Mouse (Mus musculus): ENCODE results near the gene Serpina10.
A peak's percentile ranks its signal among the peaks of the same experiment; 100 is the strongest.
"Not testable (repeated sequence)": the region's sequence is repeated elsewhere in the genome, so short reads cannot be mapped to it uniquely, and the experiment has no call there.

Serpina10 gene

DNA sequence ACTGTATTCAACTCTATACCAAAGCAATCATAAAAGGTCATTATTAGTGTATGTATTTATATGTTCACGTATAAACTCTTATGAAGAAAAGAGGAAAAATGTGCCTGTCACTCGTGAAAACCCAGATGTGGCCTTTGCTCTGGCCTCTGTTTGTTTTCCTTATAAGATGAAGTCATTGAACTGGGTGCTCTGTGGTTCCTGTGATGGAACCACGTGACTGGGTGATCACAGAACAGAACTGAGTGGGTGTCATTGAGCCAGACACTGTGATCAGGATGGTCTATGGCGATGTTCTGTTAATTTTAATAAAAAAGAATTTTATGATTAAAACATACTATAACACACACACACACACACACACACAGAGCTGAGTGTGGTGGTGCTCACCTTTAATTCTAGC, 15.5 kb downstream of the Serpina10 start:
- peak; percentile 13 for DNase-seq (ENCODE audit: extremely low read depth, low read depth)

DNA sequence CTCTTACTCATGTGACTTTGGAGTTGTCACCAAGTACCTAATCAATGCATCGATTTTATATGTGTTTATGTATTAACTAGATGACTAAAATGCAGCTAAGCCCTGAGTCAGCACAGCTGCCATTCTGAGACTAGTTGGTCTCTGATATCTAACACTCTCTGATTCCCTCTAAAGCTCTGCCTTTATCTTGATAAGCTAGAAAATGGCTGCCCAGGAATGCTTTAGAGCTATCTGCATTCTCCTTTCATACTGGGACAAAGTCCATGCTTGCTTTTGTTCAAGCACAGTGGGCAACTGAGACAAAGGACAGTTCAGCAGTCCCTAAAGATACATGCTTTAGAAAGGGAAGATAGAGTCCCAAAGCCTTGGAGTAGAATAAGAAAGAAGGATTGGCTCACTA, 16.1 kb downstream of the Serpina10 start:
- no peak for DNase-seq (ENCODE audit: extremely low read depth, low read depth)

DNA sequence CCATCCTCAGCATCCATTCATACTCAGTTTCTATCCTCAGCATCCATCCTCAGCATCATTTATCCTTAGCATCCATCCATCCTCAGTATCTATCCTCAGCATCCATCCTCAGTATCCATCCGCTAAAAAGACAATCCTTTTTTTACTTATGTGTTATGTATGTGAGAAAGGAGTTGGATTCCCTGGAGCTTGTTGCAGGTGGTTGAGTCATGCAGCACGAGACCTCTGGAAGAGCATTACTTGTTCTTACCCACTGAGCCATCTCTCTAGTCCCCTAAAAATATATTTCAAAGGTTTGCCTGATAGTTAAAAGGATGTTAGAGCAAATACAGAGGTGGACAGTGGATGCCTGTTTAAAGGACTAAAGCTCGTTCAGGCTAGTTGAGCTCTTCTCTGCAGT, 29.4 kb downstream of the Serpina10 start:
- no peak for DNase-seq (ENCODE audit: extremely low read depth, low read depth)

DNA sequence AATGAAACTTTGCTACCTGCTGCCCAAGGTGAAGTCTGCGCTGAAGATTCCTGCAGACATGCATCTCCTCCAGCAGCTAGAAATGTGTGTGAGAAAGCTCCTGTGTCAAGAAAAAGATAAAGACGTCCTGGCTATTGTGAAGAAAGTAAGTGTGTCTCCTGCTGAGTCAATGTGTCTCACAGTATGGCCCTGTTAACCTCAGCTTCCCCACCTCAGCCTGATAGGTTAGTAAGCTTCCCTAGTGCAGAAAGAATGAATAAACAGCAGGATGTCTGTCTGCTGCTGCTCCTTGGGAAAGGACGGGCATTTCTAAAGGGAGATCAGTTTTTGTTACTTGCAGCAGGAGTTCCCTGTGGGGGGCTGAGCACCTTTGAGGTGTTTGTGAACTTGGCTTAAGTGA, 30.9 kb downstream of the Serpina10 start:
- DNase-seq (ENCODE audit: extremely low read depth, low read depth), result no peak

DNA sequence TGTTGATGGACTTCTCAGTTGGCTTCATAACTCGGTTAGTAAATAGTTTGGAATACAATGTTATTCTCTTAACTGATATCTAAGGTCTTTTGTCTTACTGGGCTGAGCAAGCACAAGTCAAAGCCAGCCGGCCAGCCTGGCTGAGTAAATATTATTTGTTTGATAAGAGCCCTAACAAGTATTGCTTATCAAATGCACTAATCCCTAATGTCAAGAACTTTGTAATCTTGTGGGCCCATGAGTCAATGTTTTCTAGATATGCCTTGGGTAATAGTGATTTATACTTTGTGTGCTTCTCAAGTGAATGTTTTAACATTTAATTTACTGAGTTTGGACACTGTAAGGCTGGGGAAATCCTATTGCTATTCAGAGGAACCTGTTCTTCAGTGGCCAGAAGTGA, 32.8 kb downstream of the Serpina10 start:
- no peak for DNase-seq (ENCODE audit: extremely low read depth, low read depth)

DNA sequence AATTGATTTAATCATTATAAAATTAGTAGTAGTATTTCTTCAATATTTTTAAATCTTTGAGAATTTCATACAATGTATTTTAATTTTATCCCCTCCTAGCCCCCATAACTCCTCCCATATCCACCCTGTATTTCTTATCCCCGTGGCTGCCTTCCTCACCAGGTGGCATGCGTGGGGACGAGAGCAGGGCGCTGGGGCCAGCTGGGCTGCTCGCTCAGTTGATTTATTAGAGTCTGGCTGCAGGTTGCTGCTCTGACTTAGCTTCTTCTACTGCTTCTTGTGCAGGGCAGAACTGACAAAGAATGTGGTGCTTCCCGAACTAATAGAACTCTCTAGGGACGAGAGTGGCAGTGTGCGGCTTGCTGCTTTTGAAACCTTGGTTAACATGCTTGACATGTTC, 47.5 kb downstream of the Serpina10 start:
- no peak for DNase-seq (ENCODE audit: extremely low read depth, low read depth)

DNA sequence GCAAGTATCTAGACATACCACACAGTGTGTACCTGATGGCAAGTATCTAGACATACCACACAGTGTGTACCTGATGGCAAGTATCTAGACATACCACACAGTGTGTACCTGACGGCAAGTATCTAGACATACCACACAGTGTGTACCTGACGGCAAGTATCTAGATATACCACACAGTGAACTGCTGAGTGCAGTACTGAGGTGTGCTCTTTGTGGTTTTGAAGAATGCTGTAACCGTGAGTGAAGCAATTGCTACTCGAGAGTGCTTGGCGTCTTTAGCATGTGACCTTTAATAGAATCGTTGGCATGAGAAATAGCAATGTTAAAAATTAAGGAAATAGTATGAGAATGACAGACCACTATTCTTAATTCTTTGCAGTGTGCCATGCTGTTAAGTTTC, 53.1 kb downstream of the Serpina10 start:
- DNase-seq (ENCODE audit: extremely low read depth, low read depth), result not testable (repeated sequence)

DNA sequence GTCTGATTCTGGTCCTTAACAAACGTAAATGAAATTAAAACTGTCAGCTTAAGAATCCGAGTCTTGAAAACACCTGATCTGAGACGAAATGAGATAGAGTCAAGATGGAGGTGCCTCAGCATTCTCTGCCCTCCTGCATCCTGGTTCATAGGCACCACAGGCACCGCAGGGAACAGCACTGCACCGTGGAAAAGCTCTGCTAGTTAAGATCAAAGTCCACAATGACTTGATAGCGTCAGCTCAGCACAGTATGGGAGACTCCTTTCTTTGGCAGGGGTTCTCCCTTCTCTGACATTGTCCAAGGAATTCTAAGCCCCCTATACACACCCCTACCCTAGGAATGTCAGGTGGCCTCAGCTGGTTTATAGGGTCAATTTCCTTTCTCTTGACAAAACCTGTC, 61.6 kb downstream of the Serpina10 start:
- DNase-seq (ENCODE audit: extremely low read depth, low read depth), result no peak

DNA sequence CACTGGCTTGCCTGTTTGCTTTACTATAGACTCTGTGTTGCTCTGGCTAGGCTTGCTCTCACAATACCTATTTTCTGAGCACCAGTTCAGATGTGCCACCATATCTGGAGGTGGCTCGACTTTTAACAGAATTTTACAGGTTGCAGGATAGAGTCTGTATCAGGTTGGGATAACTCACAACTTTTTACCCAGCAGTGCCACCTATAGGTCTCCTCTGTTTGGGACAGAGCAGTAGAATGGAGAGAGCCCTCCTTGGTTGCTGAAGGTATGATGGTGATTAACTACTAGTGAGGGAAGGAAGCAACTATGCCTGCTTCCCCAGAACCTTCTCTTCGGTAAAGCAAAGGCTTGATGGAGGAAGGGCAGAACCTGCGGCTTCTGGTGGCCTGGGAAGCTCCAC, 64.1 kb downstream of the Serpina10 start:
- no peak for DNase-seq (ENCODE audit: extremely low read depth, low read depth)

DNA sequence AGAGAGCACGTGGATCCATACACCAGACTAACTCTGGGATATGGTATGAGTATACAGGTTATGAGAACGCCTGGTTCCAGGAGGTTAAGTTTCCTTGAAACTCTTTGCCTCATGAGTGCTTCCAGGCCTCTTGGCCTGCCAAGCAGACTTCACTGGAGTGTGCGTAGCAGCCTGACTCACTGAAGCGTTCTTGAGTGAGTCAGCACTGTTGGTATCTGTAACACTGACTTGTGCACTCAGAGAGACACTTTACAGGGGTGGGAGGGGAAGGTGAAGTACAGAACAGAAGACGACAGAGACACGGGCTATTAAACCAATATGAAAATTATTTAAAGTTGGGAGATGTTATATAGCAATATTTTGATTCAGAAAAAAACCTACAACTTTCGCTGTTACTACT, 66.1 kb downstream of the Serpina10 start:
- no peak for DNase-seq (ENCODE audit: extremely low read depth, low read depth)
